Mouse (Mus musculus) kidney, postnatal 25 days (tissue): ENCODE results near the gene Pde6g.
A peak's percentile ranks its signal among the peaks of the same experiment; 100 is the strongest.

Experiments
- DNase-seq, 2 experiments: peaks; one replicate each; pipeline ENCODE4 v3.0.0; 2021; ENCODE audit warnings: mixed read lengths in 2 of 2

Gene Pde6g

DNA sequence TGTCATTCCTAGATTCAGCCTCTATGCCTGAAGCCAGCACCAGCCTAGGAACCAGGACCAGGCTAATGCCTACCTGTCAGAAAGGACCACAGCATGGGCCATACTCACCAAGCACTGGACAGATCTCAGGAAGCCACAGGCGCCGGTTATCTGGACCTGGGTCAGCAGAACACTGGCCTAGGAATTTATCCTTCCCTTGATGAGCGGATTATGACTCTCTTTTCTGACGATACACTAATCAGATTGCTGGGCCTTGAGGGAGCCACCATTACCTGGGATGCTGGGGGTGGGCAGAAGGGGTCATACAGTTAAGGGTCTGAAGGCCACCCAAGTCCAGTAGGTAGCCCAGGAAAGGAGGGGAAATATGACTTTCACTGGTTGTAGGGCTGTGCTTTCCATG, at the start of gene Pde6g:
TSS of gene Pde6g (minus strand) at position 195 of the 400 bp plus-strand sequence.
- no peak for DNase-seq

DNA sequence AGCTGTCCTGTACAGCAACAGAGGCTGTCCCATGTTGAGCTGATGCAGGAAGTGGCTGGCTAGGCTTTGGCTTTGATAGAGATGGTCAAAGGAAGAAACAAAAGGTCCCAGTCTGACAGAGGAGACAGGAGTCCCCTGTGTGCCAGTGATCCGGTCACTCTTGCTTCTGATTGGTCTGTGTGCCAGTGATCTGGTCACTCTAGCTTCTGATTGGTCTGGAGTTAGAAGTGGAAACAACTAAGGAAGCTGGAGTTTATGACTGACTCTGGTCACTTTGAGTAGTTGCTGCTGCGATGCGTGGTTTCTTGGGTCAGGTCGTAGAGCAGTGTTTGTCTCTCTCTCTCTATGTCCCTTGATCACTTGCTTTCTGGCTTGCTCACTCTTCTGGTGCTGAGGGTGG, 48.4 kb upstream of the Pde6g start:
- no peak for DNase-seq

DNA sequence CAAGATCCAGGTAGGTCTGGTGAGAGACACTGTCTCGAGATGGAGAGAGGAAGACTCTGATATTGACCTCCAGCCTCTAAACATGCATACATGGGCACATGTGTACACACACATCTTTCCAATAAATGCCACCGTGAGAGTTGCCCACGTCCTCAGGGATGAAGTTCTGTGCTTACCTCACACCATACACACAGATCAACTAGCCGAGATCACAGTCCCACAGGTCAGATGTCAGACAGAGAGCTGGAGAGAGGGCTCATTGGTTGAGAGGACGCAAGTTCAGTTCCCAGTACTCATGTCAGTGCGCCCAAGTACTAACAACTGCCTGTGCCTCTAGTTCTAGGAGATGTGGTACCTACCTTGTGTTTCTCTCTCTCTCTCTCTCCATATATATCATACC, 47.7 kb upstream of the Pde6g start:
- peak in 1 of 2 experiments; percentile 56 for DNase-seq

DNA sequence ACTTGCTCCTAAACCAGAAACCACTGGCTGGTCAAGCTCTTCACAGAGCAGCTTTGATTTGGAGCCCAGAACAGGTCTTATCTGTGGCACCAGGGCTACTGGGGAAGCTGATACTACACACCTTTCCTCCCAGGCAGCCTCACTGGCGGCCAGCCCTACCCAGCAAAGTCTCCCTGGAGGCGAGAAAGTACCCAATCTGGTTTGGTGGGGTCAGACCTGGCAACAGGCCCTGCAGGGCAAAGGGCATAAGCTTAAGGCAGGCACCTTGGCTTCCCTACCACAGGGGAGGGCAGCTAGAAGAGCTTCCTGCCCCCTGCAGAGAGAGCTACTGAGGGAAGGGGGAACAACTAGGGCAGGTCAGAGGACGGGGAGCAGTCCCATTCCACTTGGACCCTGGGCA, 47.1 kb upstream of the Pde6g start:
- DNase-seq, result peak; percentile 92 to 96

DNA sequence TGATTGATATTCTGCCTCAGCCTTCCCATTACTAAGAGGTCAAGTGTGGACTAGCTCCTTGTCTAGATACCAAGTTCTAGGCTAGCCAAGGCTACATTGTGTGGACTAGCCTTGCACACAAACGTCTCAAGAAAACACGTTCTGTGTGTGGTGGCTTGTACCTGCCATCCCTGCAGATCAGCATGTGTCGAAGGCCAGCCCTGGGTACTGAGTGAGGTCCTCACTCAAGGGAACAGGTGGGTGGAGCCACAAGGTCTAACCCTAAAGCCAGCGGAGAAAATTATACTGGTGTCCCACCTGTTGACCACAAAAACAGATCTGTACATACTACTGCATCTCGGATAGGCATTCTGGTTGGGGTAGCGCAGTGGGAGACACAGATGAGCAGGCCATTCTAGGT, 46.6 kb upstream of the Pde6g start:
- peak in 1 of 2 experiments; percentile 62 for DNase-seq

DNA sequence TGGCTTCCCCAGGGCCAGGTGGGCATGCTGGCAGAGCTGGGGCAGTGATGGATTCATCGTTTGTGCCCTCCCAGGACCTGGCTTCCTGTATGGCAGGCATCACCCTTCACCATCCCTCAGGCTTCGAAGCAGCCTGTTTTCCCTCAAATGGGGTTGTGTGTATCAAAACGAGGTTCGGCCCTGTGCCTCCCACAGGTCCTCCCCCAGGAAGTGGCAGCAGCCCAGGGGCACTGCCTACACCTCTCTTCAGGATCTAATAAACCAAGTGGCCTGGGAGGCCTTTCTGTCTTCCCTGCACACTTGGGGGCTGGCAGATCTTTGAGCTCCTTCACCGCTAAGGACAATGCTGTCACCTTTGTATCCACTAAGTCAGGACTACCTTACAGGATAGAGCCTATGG, 45.6 kb upstream of the Pde6g start:
- DNase-seq, result no peak

DNA sequence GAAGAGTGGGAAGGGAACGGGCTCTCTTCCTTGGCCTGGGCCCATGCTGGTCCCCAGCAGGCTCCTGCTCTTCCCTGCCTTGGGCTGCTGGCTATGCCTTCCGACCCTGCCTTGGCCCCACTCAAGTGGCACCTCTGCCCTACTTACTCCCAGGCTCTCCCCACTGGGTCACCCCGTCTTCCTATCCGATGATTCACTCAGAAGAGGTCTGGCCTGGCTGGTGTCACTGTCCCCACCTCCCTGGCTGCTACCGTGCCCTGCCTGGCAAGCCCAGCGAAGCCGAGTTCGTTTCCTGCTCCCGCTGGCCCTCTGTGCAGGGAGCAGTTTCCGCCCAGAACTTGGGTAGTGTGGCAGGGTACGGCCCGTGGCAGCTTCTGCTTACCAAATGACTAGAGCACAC, 44.9 kb upstream of the Pde6g start:
- peak in 1 of 2 experiments; percentile 50 for DNase-seq

DNA sequence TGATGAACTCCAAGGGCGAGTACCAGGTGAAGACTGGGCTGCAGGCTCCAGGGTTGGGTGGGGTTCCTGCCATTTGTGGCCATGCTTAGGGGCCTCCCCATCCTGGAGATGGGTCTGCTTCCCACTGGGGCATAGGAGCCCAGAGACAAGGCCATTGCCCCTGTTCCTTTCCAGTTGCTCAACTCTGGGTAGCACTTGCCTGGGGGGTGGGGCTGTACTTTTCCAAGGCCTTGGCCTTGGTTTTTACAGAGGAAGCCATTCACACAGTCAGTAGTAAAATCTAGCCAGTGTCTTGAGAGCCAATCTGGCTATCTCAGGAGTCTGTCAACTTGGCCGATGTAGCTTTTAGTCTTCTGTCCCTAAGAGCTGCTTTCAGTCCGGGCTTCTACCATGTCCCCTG, 44.1 kb upstream of the Pde6g start:
- peak in 1 of 2 experiments; percentile 55 for DNase-seq

DNA sequence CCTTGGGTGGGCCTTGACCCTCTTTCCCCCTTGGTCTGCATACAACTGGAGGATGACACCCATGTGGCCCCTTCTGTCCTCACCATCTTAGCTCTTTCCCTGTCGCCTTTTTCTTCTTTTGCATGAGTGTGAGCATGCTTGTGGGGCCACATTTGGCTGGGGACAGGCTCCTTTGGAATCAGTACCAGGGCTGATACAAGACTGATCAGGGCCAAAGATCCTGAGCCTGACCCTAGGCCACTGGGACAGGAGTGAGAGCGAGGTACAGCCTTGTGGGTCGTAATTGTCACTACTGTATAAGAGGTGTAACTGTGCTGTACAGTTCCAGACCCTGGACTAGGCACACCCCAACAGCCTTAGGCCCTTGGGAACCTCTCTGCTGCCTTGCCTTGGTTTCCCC, 40.6 kb upstream of the Pde6g start:
- no peak for DNase-seq

DNA sequence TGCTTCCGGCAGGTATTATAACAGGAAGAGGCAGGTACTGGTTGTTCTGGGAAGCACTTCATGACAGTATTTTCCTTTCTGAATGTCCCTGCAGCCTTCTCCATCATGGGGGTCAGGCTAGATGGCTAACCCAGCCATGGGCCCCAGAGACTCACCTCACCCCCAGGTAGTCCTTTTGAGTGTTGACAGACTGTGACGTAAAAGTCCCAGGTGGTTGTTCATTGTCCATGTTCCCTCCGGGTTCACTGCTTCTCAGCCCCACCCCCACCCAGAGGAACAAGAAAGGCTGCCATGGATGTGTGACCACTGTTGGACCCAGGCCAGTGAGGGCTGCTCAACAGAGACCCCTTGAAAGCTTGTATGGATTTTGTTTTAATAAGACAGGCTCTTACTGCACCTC, 40.1 kb upstream of the Pde6g start:
- DNase-seq, result peak; percentile 49 to 74

DNA sequence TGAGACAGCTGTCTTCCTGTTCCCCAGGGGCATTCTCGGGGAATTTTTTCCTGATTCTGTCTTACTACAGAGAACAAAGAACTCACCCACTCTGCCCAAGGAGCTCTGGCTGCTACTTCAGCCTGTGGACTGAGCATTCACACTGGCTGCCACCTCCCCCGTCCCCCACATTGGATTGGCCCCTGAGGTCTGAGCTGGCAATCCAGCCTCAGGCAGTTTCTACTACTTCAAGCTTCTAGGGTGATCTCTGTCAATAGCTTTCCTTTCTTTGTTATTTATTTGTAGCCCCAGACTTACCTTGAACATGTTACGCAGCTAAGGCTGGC, 39.5 kb upstream of the Pde6g start:
- peak in 1 of 2 experiments; percentile 54 for DNase-seq

DNA sequence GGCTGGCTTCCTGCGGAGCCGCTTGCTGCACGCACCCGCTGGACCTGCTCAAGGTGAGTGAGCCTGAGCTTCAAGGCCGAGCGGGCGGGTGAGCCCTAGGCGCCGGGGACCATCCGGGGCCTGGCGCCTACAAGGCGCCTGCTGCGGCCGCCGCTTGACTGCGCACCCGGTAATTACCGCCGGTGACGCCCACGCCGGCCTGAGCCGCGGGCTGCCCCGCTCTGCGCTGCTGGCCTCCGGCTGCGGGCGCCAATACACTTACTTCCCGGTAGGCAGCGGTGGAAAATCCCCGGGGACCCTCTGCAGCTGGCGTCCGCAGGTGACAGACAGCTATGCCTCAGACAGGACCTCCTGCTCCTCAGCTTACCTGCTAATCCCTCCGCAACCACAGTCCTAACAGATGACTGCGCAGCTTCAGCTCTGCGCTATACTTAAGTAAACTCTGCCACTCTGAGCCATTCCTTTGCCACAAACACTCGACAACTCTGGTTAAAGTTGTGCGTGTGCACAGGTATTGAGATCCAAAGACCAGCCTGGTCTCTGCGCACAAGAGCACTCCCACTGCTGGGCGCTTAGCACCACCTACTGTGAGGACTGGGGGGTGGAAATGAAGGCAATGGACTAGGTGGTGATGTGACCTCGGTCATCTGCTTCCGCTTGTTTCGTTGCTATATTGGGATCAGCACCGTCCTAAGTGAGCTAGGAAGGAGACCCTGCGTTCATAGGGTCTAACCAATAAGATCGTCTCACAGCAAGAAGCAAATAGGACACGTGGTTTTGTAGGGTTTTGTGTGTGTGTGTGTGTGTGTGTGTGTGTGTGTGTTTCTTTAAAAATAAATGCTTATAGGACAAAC, 39.0 kb upstream of the Pde6g start:
- peak; percentile 58 to 86 for DNase-seq

DNA sequence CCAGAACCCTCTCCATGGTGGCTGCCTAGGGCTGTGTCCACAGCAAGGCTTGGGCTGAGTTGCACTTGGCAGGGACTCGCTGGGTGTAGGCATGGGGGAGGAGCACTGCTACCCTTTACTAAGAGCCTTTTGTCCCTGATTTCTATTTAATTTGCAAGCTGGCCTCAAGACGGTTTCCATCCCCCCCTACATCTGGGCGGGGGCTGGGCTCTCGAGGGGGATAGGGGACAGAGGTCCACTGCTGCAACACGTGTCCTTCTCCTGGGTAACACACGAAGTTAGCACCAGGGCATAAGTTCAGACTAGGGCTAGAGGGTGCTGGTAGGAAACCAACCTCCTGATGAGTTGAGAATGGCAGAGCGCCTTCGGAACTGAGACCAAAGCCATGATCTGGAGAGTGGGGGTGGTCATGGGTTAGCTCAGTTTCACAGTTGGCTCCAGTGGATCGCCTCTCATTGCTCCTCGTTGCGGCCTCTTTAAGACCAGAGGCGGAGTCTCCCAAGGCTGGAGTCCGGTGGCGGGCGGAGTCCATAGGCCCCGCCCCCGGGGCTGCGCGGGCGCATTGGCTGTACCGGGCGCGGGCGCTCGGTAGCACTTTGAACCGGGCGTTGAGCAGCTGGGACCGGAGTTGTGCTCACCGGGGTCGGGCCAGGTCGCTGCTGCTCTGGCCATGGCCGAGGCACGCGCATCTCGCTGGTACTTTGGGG, 38.2 kb upstream of the Pde6g start, which contains the start of gene Slc25a10:
TSS of gene Slc25a10 (plus strand) at position 524 of the 707 bp plus-strand sequence.
- DNase-seq, result peak; percentile 92 to 97

DNA sequence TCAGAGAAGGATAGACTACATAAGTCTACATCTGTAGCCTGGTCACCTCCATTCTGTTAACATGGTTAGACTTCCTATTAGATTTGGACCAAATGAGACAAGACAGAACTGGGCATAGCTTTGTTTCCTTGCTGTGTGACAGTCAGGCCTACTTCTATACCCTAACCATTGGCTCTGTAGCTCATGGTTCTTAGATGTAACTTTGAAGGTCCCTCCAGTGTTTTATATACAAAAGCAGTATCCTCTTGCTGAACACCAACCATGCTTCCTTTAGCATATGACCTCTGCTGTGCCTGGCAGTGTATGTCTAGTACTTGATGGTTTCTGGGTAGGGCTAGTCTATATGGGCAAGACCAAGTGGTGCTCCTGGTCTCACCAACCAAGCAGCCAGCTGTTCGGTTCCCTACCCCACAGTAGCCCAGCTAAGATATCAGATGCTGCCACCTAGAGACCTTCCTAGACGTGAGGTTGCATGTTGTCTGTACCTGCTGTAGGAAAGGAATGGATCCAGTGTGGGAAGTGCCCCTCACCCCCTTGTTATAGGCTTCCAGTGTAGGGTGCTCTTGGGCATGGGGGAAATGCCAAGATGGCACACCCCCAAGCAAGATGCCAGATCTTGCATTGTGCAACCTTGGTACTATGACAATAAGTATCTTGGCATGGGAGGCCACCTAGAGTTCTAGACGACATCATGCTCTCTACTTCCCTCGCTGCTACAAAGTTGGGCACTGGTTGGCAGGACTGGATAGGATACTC, 37.2 kb upstream of the Pde6g start:
- DNase-seq, result peak in 1 of 2 experiments; percentile 53

DNA sequence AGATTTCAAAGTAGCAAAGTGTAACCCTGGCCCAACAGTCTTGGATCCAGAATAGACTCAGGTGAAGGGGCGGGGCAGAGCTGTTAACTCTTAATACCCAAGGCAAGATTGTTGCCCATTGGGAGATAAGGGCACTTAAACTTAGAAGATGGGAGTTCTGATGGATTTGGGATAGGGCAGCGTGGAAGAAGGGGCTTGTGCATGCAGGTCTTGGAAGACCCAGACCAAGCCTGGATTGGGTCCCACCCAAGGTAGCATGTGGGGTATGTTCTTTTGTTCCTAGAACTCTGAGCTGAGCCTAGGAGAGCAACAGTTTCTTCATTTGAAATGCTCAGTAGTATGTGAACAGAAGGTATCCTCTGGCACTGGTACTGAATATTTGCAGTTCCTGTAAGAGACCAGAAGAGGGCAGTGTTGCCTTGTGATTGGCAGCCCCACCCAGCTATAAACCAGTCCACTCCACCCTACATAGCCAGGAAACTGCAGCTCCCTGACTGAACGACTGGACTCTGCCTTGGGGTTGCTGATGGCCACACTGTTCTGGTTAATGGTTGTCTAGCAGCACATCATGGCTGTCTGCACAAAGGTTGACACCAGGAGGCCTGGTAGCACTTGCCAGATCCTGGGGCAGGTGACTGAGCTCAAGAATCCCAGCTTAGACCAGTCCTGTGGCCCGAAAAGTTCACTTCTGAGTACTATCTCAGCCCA, 35.9 kb upstream of the Pde6g start:
- peak; percentile 82 to 95 for DNase-seq

DNA sequence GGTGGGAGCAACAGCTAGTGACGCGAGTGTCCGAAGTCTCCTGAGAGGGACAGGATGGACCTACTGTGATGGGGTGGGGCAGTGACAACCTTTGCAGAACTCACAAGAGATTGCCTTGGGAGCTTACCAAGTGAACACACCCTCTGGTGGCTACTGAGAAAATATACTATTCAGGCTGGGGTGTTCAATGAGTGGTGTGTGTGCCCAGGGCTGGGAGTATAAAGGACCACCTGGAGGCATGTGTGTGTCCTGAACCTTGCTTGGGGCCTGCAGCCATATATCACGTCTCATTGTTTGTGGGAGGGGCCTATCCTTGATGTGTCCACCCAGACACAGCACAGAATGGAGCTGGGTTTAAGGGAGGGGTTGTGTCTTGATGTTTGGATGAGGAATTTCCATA, 35.2 kb upstream of the Pde6g start:
- peak in 1 of 2 experiments; percentile 46 for DNase-seq

DNA sequence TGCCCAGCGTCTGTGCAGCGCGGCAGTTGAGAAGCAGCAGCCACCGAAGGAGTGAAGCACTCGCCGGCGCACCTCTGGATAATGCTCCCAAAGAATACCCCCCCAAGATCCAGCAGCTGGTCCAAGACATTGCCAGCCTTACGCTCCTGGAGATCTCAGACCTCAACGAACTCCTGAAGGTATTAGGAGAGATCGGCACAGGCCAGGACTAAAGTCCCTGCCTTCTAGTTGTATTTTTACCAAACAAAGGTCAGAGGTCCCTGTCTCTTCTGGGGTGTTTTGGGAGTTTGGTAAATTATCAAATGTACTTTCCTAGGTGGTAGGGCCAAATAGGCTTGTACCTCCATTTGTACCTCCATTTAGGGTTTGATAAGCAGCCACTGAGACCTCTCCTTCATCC, 32.0 kb upstream of the Pde6g start:
- peak; percentile 67 to 77 for DNase-seq

DNA sequence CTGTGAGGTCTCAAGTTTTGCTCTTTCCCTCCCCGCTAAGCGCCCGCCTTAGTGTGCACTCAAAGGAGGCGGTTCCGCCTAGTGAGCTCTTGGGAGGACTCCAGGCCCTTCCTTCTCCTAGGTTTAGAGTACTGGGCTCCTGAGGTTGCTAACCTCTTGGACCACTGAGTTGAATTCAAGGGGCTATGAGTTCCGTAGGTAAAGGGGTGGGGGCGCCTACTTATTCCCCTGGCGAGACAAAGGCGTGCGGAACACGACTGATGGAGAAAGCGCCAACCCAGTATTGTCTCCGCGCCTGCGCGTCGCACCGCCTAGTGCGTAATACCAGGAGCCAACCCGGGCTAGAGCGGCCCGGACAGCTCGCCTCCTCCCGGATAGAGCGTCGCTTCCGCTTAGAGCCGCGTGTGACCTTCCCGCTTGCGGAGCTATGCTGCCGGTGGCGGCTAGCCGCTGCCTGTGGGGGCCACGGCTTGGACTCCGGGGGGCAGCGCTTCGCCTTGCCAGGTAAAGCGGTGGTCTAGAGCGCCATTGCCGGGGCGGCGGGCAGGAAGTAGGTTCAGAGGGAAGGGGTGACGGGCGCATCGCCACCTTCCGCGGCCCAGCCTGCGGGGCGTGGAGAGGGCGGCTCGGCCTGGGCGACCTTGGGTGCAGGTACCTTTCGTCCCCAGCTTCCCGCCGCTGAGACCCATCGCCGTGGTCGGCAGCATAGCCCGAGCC, 31.1 kb upstream of the Pde6g start, which contains the start of gene Mrpl12:
TSS of gene Mrpl12 (plus strand) at position 349 of the 717 bp plus-strand sequence.
- DNase-seq, result peak; percentile 90 to 96

DNA sequence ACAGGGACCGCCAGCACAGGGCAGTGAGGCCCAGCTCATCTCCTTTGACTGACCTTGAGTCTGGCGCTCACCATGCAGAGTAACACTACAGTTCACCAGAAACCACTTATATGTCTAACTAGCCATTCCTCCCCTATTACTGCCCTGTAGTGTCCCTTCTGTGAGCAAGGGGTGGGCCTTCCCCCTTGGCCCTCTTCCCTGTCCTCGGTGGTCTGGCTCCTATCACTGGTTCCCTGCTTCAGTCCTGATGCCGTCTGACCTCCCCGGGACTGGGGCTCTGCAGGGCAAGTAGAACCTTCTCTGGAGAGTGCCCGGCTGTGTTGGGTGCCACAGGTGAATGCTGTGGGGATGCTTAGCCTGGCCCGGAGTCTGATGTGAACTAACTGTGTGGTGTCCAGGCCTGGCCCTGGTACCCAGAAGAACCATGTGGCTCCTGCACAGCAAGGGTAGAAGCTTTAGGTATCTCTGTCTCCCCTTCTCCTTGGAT, 30.2 kb upstream of the Pde6g start:
- DNase-seq, result peak in 1 of 2 experiments; percentile 50

DNA sequence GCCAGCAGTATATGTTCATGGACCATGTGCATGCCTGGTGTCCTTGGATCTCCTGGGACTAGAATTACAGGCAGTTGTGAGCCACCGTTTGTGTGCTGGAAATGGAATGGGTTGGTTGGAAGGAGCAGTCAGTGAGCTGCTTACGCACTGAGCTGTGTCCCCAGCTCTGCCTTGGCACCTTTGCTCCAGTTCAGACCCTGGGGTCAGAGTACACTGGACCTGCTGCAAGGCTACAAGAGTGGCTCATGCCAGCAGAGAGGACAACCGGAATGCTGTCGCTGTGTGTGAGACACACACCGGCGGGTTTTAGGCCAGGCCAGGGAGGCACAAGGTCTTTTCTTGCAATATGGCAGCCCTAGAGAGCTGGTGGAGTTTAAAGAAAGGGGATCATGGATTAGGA, 18.8 kb upstream of the Pde6g start:
- DNase-seq, result peak; percentile 63 to 90

DNA sequence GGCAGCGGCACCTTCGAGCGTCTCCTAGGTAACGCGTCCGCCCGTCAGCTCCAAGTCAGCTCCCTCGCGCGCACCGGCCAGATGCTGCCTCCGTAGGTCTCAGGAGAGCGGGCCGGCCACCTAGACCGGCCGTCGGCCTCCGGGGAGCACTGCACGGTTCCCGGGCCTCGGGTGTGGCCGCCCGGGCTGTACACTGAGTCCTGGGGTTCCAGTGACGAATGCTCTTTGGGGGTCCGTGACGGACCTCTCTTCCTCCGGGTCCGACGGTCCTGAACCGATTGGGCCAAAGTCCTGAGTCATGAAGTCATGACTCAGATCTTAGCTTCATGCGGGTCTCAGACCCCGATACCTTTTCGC, 14.4 kb upstream of the Pde6g start:
- no peak for DNase-seq
